Mouse (Mus musculus): ENCODE measurements around the gene Wsb2. TPM values are rescaled to one million over a fixed set of nuclear protein-coding genes. Genes with fewer than 3 reads are reported as not detected.
"Not testable (repeated sequence)": the region's sequence is repeated elsewhere in the genome, so short reads cannot be mapped to it uniquely, and the experiment has no call there.

Wsb2 gene
- polyA plus RNA-seq, 1 experiment from 2014 or later, result 27.6 TPM

DNA sequence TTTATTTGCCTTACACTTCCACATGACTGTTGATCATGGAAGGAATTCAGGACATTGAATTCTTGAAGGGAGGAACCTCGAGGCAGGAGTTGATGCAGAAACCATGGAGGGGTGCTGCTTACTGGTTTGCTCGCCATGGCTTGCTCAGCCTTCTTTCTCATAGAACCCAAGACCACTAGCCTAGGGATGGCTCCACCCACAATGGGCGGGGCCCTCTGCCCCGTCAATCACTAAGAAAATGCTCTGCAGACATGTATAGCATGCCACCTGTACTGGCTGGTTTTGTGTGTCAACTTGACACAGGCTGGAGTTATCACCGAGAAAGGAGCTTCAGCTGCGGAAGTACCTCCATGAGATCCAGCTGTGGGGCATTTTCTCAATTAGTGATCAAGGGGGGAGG lies 17.0 kb upstream of the Wsb2 start:
- no peaks in the 10 kb centered on the region for H3K36me3 ChIP-seq
- H3K9me3 ChIP-seq (replicated peaks), result 0 out of 2 replicates have a peak, but pooled peaks cover 5% of the 10 kb centered on the region
- ATAC-seq, result no peak
- no peak overlapping the region for H3K9ac ChIP-seq
- no peaks in the 10 kb centered on the region for H3K27me3 ChIP-seq (replicated peaks)
- no peak overlapping the region for H3K4me2 ChIP-seq
- no peak overlapping the region for H3K27ac ChIP-seq
- H3K4me3 ChIP-seq, result no peak overlapping the region
- H3K4me1 ChIP-seq, result 0 out of 2 replicates have a peak, but pooled peaks cover 7% of the 10 kb centered on the region
- WGBS (ENCODE audit: insufficient replicate concordance), result 67% methylated on average over 6 of the region's 6 CpGs

DNA sequence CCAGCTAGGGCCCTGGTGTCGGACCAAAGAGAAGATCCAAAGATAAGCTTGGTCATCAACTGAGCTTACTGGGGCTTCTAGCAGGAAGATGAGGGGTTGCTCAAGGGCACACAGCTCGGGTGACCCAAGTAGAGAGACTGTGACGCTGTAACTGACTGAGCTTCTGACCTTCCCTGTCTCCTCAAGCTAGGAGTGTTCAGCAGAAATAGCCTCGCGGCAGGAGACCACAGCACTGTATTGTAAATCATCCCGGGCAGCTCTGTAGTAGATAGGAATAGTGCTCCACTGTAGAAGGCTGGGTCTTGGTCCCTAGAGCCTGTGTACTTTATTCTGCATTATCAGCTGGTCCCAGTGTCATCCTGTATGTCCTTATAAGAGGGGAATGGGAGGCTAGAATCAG lies 15.2 kb upstream of the Wsb2 start:
- no peak for ATAC-seq
- Histone ChIP-seq H3K9me3 (replicated peaks) (0 out of 2 replicates have a peak, but pooled peaks cover 3% of the 10 kb centered on the region), H3K27me3 (replicated peaks) (no peaks in the 10 kb centered on the region), H3K9ac (no peak overlapping the region), H3K4me2 (no peak overlapping the region), H3K36me3 (no peaks in the 10 kb centered on the region), H3K4me1 (0 out of 2 replicates have a peak, but pooled peaks cover 7% of the 10 kb centered on the region), H3K27ac (no peak overlapping the region), H3K4me3 (no peak overlapping the region)
- WGBS (ENCODE audit: insufficient replicate concordance), result 69% methylated on average over 6 of the region's 6 CpGs

DNA sequence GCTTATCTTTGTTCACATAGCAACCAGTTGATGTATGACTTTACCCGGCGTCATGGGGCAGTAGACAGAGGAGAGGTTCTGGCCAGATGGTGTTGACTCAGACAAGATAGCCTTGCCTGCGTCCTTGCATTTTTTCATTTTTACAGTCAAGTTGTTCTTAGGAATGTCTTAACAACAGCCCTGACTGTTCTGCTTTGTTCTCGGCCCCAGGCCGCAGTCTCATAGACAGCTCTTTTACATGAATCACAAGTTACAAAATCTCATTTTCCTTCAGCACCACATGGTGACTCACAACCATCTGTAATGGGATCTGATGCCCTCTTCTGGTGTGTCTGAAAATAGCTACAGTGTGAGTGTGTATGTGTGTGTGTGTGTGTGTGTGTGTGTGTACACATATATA lies 12.6 kb upstream of the Wsb2 start:
- not testable (repeated sequence) for H3K27ac ChIP-seq; H3K27me3 ChIP-seq (replicated peaks); ATAC-seq; H3K36me3 ChIP-seq; H3K4me2 ChIP-seq; H3K9ac ChIP-seq; H3K4me3 ChIP-seq; H3K9me3 ChIP-seq (replicated peaks)
- 87% methylated on average over 5 of the region's 5 CpGs for WGBS (ENCODE audit: insufficient replicate concordance)
- peaks cover 14% of the 10 kb centered on the region for H3K4me1 ChIP-seq

GRCm38 (mm10) chr5:117345432-117345976 lies 11.6 kb upstream of the Wsb2 start:
- H3K9me3 ChIP-seq (replicated peaks), result no peaks in the 10 kb centered on the region
- H3K4me1 ChIP-seq, result peaks cover 14% of the 10 kb centered on the region
- no peak for ATAC-seq
- 0 out of 2 replicates have a peak, but pooled peaks cover 3% of the 10 kb centered on the region for H3K36me3 ChIP-seq
- H3K4me3 ChIP-seq, result no peak overlapping the region
- WGBS (ENCODE audit: insufficient replicate concordance), result 61% methylated on average over 5 of the region's 5 CpGs
- H3K27me3 ChIP-seq (replicated peaks), result no peaks in the 10 kb centered on the region
- no peak overlapping the region for H3K4me2 ChIP-seq
- no peak overlapping the region for H3K9ac ChIP-seq
- H3K27ac ChIP-seq, result no peak overlapping the region

- no peak overlapping the region for H3K9ac ChIP-seq
Observed at GRCm38 (mm10) chr5:117346281-117346680, 10.8 kb upstream of the Wsb2 start.

GRCm38 (mm10) chr5:117347011-117347410 lies 10.1 kb upstream of the Wsb2 start:
- 47% methylated on average over 5 of the region's 5 CpGs for WGBS (ENCODE audit: insufficient replicate concordance)
- no peak overlapping the region for H3K27ac ChIP-seq
- H3K9me3 ChIP-seq (replicated peaks), result no peaks in the 10 kb centered on the region
- H3K27me3 ChIP-seq (replicated peaks), result peaks cover under 1% of the 10 kb centered on the region; the same call in 1 of the 2 replicates
- H3K4me1 ChIP-seq, result peaks cover 14% of the 10 kb centered on the region
- 0 out of 2 replicates have a peak, but pooled peaks cover 3% of the 10 kb centered on the region for H3K36me3 ChIP-seq
- H3K9ac ChIP-seq, result no peak overlapping the region
- no peak overlapping the region for H3K4me3 ChIP-seq
- ATAC-seq, result no peak
- H3K4me2 ChIP-seq, result no peak overlapping the region

More at GRCm38 (mm10) chr5:117346281-117346680, 10.8 kb upstream of the Wsb2 start:
- Histone ChIP-seq H3K36me3 (0 out of 2 replicates have a peak, but pooled peaks cover 3% of the 10 kb centered on the region), H3K27ac (no peak overlapping the region), H3K4me3 (no peak overlapping the region), H3K4me1 (peaks cover 14% of the 10 kb centered on the region), H3K4me2 (no peak overlapping the region), H3K9me3 (replicated peaks) (no peaks in the 10 kb centered on the region), H3K27me3 (replicated peaks) (no peaks in the 10 kb centered on the region)
- 62% methylated on average over 3 of the region's 3 CpGs for WGBS (ENCODE audit: insufficient replicate concordance)
- no peak for ATAC-seq

- Histone ChIP-seq H3K4me2 (peak overlapping the region; percentile 50), H3K9me3 (replicated peaks) (no peaks in the 10 kb centered on the region), H3K9ac (no peak overlapping the region), H3K4me1 (peaks cover 14% of the 10 kb centered on the region), H3K27me3 (replicated peaks) (peaks cover 8% of the 10 kb centered on the region), H3K4me3 (no peak overlapping the region), H3K27ac (no peak overlapping the region), H3K36me3 (0 out of 2 replicates have a peak, but pooled peaks cover 3% of the 10 kb centered on the region)
- 84% methylated on average over 2 of the region's 2 CpGs for WGBS (ENCODE audit: insufficient replicate concordance)
- no peak for ATAC-seq
Observed at GRCm38 (mm10) chr5:117347838-117348237, 9.3 kb upstream of the Wsb2 start.

GRCm38 (mm10) chr5:117348279-117348678 lies 8.8 kb upstream of the Wsb2 start:
- H3K9me3 ChIP-seq (replicated peaks), result no peaks in the 10 kb centered on the region
- 34% methylated on average over 19 of the region's 19 CpGs for whole genome bisulfite sequencing (ENCODE audit: insufficient replicate concordance)
- ATAC-seq, result peak; percentile 77
- peak overlapping the region; percentile 50 for H3K4me2 ChIP-seq
- no peak overlapping the region for H3K27ac ChIP-seq
- no peak overlapping the region for H3K9ac ChIP-seq
- no peak overlapping the region for H3K4me3 ChIP-seq
- H3K4me1 ChIP-seq, result peaks cover 14% of the 10 kb centered on the region
- peaks cover 13% of the 10 kb centered on the region for H3K27me3 ChIP-seq (replicated peaks)
- H3K36me3 ChIP-seq, result 0 out of 2 replicates have a peak, but pooled peaks cover 3% of the 10 kb centered on the region

- Histone ChIP-seq H3K36me3 (peaks cover 3% of the 10 kb centered on the region; the same call in 1 of the 2 replicates), H3K9me3 (replicated peaks) (no peaks in the 10 kb centered on the region), H3K27ac (no peak overlapping the region), H3K9ac (no peak overlapping the region), H3K27me3 (replicated peaks) (peaks cover 49% of the 10 kb centered on the region), H3K4me3 (no peak overlapping the region), H3K4me2 (no peak overlapping the region), H3K4me1 (peaks cover 40% of the 10 kb centered on the region)
- no peak for ATAC-seq
- whole genome bisulfite sequencing (ENCODE audit: insufficient replicate concordance), result 26% methylated on average over 8 of the region's 8 CpGs
Observed at GRCm38 (mm10) chr5:117354121-117354520, 3.0 kb upstream of the Wsb2 start.

- H3K27ac ChIP-seq, result no peak overlapping the region; the same call in 1 of the 2 replicates
- no peaks in the 10 kb centered on the region for H3K9me3 ChIP-seq (replicated peaks)
- H3K4me1 ChIP-seq, result peaks cover 53% of the 10 kb centered on the region
- H3K9ac ChIP-seq, result no peak overlapping the region
- no peak overlapping the region for H3K4me3 ChIP-seq
- H3K27me3 ChIP-seq (replicated peaks), result peaks cover 49% of the 10 kb centered on the region
- WGBS (ENCODE audit: insufficient replicate concordance), result 29% methylated on average over 14 of the region's 14 CpGs
- peaks cover 4% of the 10 kb centered on the region; the same call in 1 of the 2 replicates for H3K36me3 ChIP-seq
- H3K4me2 ChIP-seq, result peak overlapping the region; percentile 95
- no peak for ATAC-seq
Observed at GRCm38 (mm10) chr5:117355648-117356303, 1.3 kb upstream of the Wsb2 start.

- peak; percentile 3; the same call in 1 of the 2 replicates for ATAC-seq
- Histone ChIP-seq H3K36me3 (peaks cover 4% of the 10 kb centered on the region; the same call in 1 of the 2 replicates), H3K4me2 (peak overlapping the region; percentile 95), H3K4me3 (peak overlapping the region; percentile 93), H3K9me3 (replicated peaks) (no peaks in the 10 kb centered on the region), H3K9ac (peak overlapping the region; percentile 90), H3K27ac (peak overlapping the region; percentile 83), H3K4me1 (peaks cover 61% of the 10 kb centered on the region), H3K27me3 (replicated peaks) (peaks cover 49% of the 10 kb centered on the region)
- under 1% methylated on average over 17 of the region's 24 CpGs for whole genome bisulfite sequencing (ENCODE audit: insufficient replicate concordance)
Observed at GRCm38 (mm10) chr5:117356365-117357128, 557 bp upstream of the Wsb2 start.
